Comparison of ENCODE assay signal across 24 mouse cellular contexts in the genomic region with DNA sequence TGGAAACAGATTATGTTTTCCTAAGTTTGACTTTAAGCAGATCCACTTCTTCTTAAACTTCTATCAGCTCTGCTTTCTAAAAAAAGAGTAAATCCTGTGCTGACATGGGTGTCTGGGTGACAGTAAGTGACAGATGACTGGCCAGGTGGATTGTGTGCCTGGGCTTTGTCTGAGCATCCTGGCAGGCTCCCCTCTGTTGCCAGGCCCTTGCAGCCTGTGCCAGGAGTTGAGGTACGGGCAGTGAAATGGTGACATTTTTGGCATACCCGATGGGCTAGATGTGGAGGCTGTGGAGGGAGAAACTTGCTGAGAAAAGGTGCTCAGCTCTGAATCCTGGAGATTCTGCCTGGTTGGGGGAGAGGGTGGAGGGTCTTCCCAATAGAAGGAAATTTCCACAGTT. TPM values are rescaled to one million over a fixed set of nuclear protein-coding genes. Genes with fewer than 3 reads are reported as not detected.
A peak's percentile ranks its signal among the peaks of the same experiment; 100 is the strongest.
DNase-seq lines count a peak whose midpoint lies in the region; ATAC-seq lines count a peak whose summit lies in the region.
"Had no signal": no experiment of that assay in that cellular context is flagged by ENCODE, and none has a peak within 500 bp of the region (broad histone marks: within the 10 kb centered on the region; RNA-seq: fewer than 3 reads in every experiment).

No protein-coding gene starts in this region.

- no peaks in the 10 kb centered on the region for H3K4me1 ChIP-seq in midbrain, embryonic 11.5 days (ENCODE audit: control insufficient read depth, insufficient read depth, low read length)
- no peaks in the 10 kb centered on the region for H3K4me1 ChIP-seq in midbrain, embryonic 14.5 days (ENCODE audit: control insufficient read depth, insufficient read depth, low read length)
- peaks cover 10% of the 10 kb centered on the region; the same call in 1 of the 2 replicates for H3K4me1 ChIP-seq in embryonic facial prominence, embryonic 15.5 days
- H3K4me1 ChIP-seq: liver, embryonic 13.5 days; midbrain, embryonic 13.5 days; neural tube, embryonic 12.5 days had no signal

- no peaks in the 10 kb centered on the region for H3K27me3 ChIP-seq in midbrain, embryonic 11.5 days (ENCODE audit: control insufficient read depth, insufficient read depth, low read length)
- no peaks in the 10 kb centered on the region for H3K27me3 ChIP-seq in midbrain, embryonic 14.5 days (ENCODE audit: control insufficient read depth, insufficient read depth, low read length)
- no peaks in the 10 kb centered on the region for H3K27me3 ChIP-seq in embryonic facial prominence, embryonic 15.5 days
- H3K27me3 ChIP-seq: forebrain, embryonic 15.5 days; limb, embryonic 13.5 days; liver, embryonic 13.5 days; midbrain, embryonic 13.5 days; neural tube, embryonic 12.5 days had no signal

- no peak overlapping the region for H3K4me2 ChIP-seq in midbrain, embryonic 11.5 days
- no peak overlapping the region for H3K4me2 ChIP-seq in midbrain, embryonic 14.5 days (ENCODE audit: low read length)
- no peak overlapping the region for H3K4me2 ChIP-seq in embryonic facial prominence, embryonic 15.5 days (replicated peaks)
- H3K4me2 ChIP-seq: forebrain, embryonic 15.5 days; limb, embryonic 13.5 days; liver, embryonic 13.5 days; midbrain, embryonic 13.5 days; neural tube, embryonic 12.5 days had no signal

- H3K27ac ChIP-seq in midbrain, embryonic 11.5 days (ENCODE audit: low read depth, low read length): no peak overlapping the region
- H3K27ac ChIP-seq in midbrain, embryonic 14.5 days (replicated peaks; ENCODE audit: low read depth, low read length): no peak overlapping the region
- H3K27ac ChIP-seq in embryonic facial prominence, embryonic 15.5 days (replicated peaks): peak overlapping the region; percentile 44
- H3K27ac ChIP-seq: forebrain, embryonic 15.5 days; hindbrain, postnatal 0 days; kidney, postnatal 0 days; limb, embryonic 13.5 days; liver, embryonic 13.5 days; midbrain, embryonic 13.5 days; neural tube, embryonic 12.5 days had no signal

- no peak for DNase-seq in cerebellum, postnatal 4 days (ENCODE audit: low spot score in 2 of 2)
- peak; percentile 17 for DNase-seq in midbrain, embryonic 11.5 days (ENCODE audit: low spot score, missing footprints)
- no peak for DNase-seq in midbrain, embryonic 14.5 days
- DNase-seq in cerebellum, adult 9-11 months: peak; percentile 93
- no peak for DNase-seq in adrenal gland, postnatal 36 days
- DNase-seq: adrenal gland, postnatal 14 days; gastrocnemius, postnatal 25 days; layer of hippocampus, adult 9-11 months; liver, embryonic 13.5 days; lung, adult 2 months; lung, postnatal 14 days; right cerebral cortex, postnatal 14 days; thymus, postnatal 14 days had no signal

- H3K4me3 ChIP-seq in midbrain, embryonic 11.5 days (ENCODE audit: low read depth, low read length): no peak overlapping the region
- no peak overlapping the region for H3K4me3 ChIP-seq in midbrain, embryonic 14.5 days (replicated peaks; ENCODE audit: low read depth, low read length)
- H3K4me3 ChIP-seq in embryonic facial prominence, embryonic 15.5 days (replicated peaks): no peak overlapping the region
- H3K4me3 ChIP-seq: forebrain, embryonic 15.5 days; limb, embryonic 13.5 days; liver, embryonic 13.5 days; midbrain, embryonic 13.5 days; neural tube, embryonic 12.5 days had no signal

- H3K36me3 ChIP-seq in midbrain, embryonic 11.5 days (ENCODE audit: control insufficient read depth, insufficient read depth, low read length): no peaks in the 10 kb centered on the region
- H3K36me3 ChIP-seq in midbrain, embryonic 14.5 days (ENCODE audit: control insufficient read depth, insufficient read depth, low read length): no peaks in the 10 kb centered on the region
- no peaks in the 10 kb centered on the region for H3K36me3 ChIP-seq in embryonic facial prominence, embryonic 15.5 days
- H3K36me3 ChIP-seq: forebrain, embryonic 15.5 days; limb, embryonic 13.5 days; liver, embryonic 13.5 days; midbrain, embryonic 13.5 days; neural tube, embryonic 12.5 days had no signal

- peak; percentile 92 for ATAC-seq in cerebellum, adult (ENCODE audit: insufficient number of reproducible peaks, low FRiP score, low TSS enrichment)
- no peak for ATAC-seq in midbrain, embryonic 11.5 days (ENCODE audit: low FRiP score)
- ATAC-seq in midbrain, embryonic 14.5 days (ENCODE audit: low FRiP score, low TSS enrichment): no peak
- no peak for ATAC-seq in embryonic facial prominence, embryonic 15.5 days (ENCODE audit: insufficient number of reproducible peaks, low FRiP score, low TSS enrichment, low read depth)
- no peak for ATAC-seq in monocyte, adult 5-6 weeks (replicated peaks; ENCODE audit: insufficient number of reproducible peaks, low FRiP score, low TSS enrichment, poor library complexity, severe bottlenecking)
- ATAC-seq: activated CD4-positive, CD25-positive, alpha-beta regulatory T cell, adult 4 months; forebrain, embryonic 15.5 days; hindbrain, postnatal 0 days; intestine, postnatal 0 days; midbrain, embryonic 13.5 days had no signal

- no peak overlapping the region for H3K9ac ChIP-seq in midbrain, embryonic 11.5 days (ENCODE audit: low read length)
- no peak overlapping the region for H3K9ac ChIP-seq in midbrain, embryonic 14.5 days (replicated peaks; ENCODE audit: low read length)
- H3K9ac ChIP-seq in embryonic facial prominence, embryonic 15.5 days: no peak overlapping the region
- H3K9ac ChIP-seq: forebrain, embryonic 15.5 days; limb, embryonic 13.5 days; liver, embryonic 13.5 days; midbrain, embryonic 13.5 days; neural tube, embryonic 12.5 days had no signal

- H3K9me3 ChIP-seq in midbrain, embryonic 11.5 days (ENCODE audit: control insufficient read depth, low read length): no peaks in the 10 kb centered on the region
- H3K9me3 ChIP-seq in midbrain, embryonic 14.5 days (ENCODE audit: control insufficient read depth, low read length): no peaks in the 10 kb centered on the region
- H3K9me3 ChIP-seq in embryonic facial prominence, embryonic 15.5 days (replicated peaks): no peaks in the 10 kb centered on the region
- H3K9me3 ChIP-seq: forebrain, embryonic 15.5 days; limb, embryonic 13.5 days; liver, embryonic 13.5 days; midbrain, embryonic 13.5 days; neural tube, embryonic 12.5 days had no signal

- WGBS in midbrain, embryonic 11.5 days: 86% methylated on average over 2 of the region's 2 CpGs
- WGBS in midbrain, embryonic 14.5 days: 87% methylated on average over 2 of the region's 2 CpGs
- 51% methylated on average over 2 of the region's 2 CpGs for WGBS in embryonic facial prominence, embryonic 15.5 days

RNA-seq across cellular contexts. Expression of gene Adcy3, which starts 24.6 kb away (rescaled TPM):
- polyA plus RNA-seq in midbrain, embryonic 11.5 days (2014; fragmentation: Nextera tagmentation; extraction: Ambion mirVana): 2.2 and 2.7 TPM in 2 replicates
- polyA plus RNA-seq in midbrain, embryonic 14.5 days (2014; fragmentation: Nextera tagmentation; extraction: Ambion mirVana): 9.2 and 9.6 TPM in 2 replicates
- 16.5 and 17.4 TPM in 2 replicates for polyA plus RNA-seq in embryonic facial prominence, embryonic 15.5 days (2015; fragmentation: Nextera tagmentation; extraction: Ambion mirVana)
- 10 to 100 TPM; 27.4 to 47.1 TPM for total RNA-seq in adrenal gland, postnatal 36 days (2021)
- 4.3 to 11.2 TPM (median 9.3 TPM) in 3 replicates for total RNA-seq in monocyte, adult 5-6 weeks (2017)

Comparison
In these comparisons a context has a peak if more than half of its experiments do, and no peak if none do; other contexts are left out.
1. DNase-seq: peak in midbrain, embryonic 11.5 days (single experiment) and cerebellum, adult 9-11 months (single experiment); none in cerebellum, postnatal 4 days (0 of 2), midbrain, embryonic 14.5 days (single experiment) and adrenal gland, postnatal 36 days (0 of 2).